Mouse (Mus musculus): ENCODE results near the gene Mvd. TPM values are rescaled to one million over a fixed set of nuclear protein-coding genes. Genes with fewer than 3 reads are reported as not detected.

The Mvd gene
- polyA plus RNA-seq, 2 experiments, result 17.2 to 21.6 TPM

DNA sequence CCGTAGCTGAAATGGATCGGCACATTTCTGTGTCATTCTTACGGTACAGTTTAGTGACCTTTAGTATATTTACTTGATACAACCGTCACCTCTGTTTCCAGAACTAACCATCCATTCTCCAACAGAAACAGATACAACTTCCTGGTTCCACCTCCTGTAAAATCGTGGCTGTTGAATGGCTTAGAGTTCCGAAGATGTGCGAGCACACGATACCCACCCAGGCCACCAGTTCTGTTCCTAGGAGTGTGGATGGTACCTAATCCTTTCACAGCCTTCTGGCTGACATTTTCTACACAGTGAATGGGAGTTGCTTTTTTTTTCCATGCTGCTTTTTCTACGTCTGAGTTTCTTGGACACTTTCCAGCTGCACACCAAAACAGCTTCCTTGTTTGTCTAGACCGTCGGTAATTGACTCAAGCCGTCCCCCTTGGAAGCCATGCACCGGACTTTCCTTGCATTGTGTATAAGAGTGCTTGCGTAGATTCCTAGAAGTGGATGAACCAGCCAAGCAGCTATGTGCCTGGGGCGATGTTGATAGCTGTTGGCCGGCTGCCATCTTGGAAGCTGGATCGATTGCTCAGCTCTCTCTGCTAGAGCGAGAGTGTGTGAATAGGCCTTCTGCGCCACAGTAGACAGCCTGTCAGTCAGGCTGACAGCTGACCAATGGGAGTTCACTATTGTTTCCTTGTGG, 981 bp upstream of the Mvd start:
- H3K4me2 ChIP-seq (ENCODE audit: low read depth), result peak overlapping the region; percentile 86
- no peak for TF ChIP-seq EP300 (IDR thresholded peaks at IDR 0.05; ENCODE audit: low read depth)
- no peak for TF ChIP-seq CTCF (IDR thresholded peaks at IDR 0.05; ENCODE audit: low read depth)
- H3K9me3 ChIP-seq (ENCODE audit: control insufficient read depth, low read length), result no peaks in the 10 kb centered on the region
- H3K27ac ChIP-seq, result peak overlapping the region; percentile 21
- no peaks in the 10 kb centered on the region for H3K27me3 ChIP-seq (ENCODE audit: control insufficient read depth, insufficient read depth, low read length)
- ATAC-seq (ENCODE audit: insufficient read depth) (peak; percentile 12; the same call in 1 of the 2 replicates), DNase-seq (ENCODE audit: low read depth in 3 of 3, low spot score in 3 of 3) (peak; percentile 57 to 60 (median 58))
- H3K9ac ChIP-seq (replicated peaks), result peak overlapping the region; percentile 65
- WGBS (ENCODE audit: insufficient replicate concordance), result 10% methylated on average over 19 of the region's 19 CpGs
- peaks cover 4 to 10% of the 10 kb centered on the region in 2 experiments; a peak in 3 of 4 replicates for H3K4me1 ChIP-seq (replicated peaks; ENCODE audit: control insufficient read depth in 2 of 2, insufficient read depth in 2 of 2, low read length in 1 of 2)
- peak overlapping the region; percentile 66 to 70 for H3K4me3 ChIP-seq (ENCODE audit: insufficient read depth in 1 of 2, low read depth in 2 of 2, low read length in 2 of 2)
- no peaks in the 10 kb centered on the region for H3K36me3 ChIP-seq (replicated peaks; ENCODE audit: control insufficient read depth, insufficient read depth, low read depth)

- no peak for ATAC-seq (ENCODE audit: insufficient read depth)
- Histone ChIP-seq H3K4me2 (ENCODE audit: low read depth) (peak overlapping the region; percentile 86), H3K27ac (no peak overlapping the region), H3K27me3 (ENCODE audit: control insufficient read depth, insufficient read depth, low read length) (no peaks in the 10 kb centered on the region), H3K4me1 (replicated peaks; ENCODE audit: control insufficient read depth in 2 of 2, insufficient read depth in 2 of 2, low read length in 1 of 2) (peaks cover 4 to 14% of the 10 kb centered on the region in 2 experiments; a peak in 3 of 4 replicates), H3K4me3 (ENCODE audit: insufficient read depth in 1 of 2, low read depth in 2 of 2, low read length in 2 of 2) (peak overlapping the region; percentile 70 to 76), H3K9me3 (ENCODE audit: control insufficient read depth, low read length) (no peaks in the 10 kb centered on the region), H3K36me3 (replicated peaks; ENCODE audit: control insufficient read depth, insufficient read depth, low read depth) (no peaks in the 10 kb centered on the region), H3K9ac (replicated peaks) (peak overlapping the region; percentile 56)
- TF ChIP-seq CTCF (IDR thresholded peaks at IDR 0.05; ENCODE audit: low read depth), result no peak
- TF ChIP-seq EP300 (IDR thresholded peaks at IDR 0.05; ENCODE audit: low read depth), result no peak
- WGBS (ENCODE audit: insufficient replicate concordance), result 3% methylated on average over 12 of the region's 12 CpGs
- DNase-seq (ENCODE audit: low read depth in 3 of 3, low spot score in 3 of 3), result no peak
Observed at GRCm38 (mm10) chr8:122442781-122443180, 441 bp downstream of the Mvd start.

- Histone ChIP-seq H3K9ac (replicated peaks) (peak overlapping the region; percentile 56; the same call in 1 of the 2 replicates), H3K4me1 (replicated peaks; ENCODE audit: control insufficient read depth in 2 of 2, insufficient read depth in 2 of 2, low read length in 1 of 2) (peaks cover 4 to 14% of the 10 kb centered on the region in 2 experiments; a peak in 3 of 4 replicates), H3K36me3 (replicated peaks; ENCODE audit: control insufficient read depth, insufficient read depth, low read depth) (no peaks in the 10 kb centered on the region), H3K4me2 (ENCODE audit: low read depth) (peak overlapping the region; percentile 86), H3K4me3 (ENCODE audit: insufficient read depth in 1 of 2, low read depth in 2 of 2, low read length in 2 of 2) (peak overlapping the region; percentile 70 to 76), H3K27me3 (ENCODE audit: control insufficient read depth, insufficient read depth, low read length) (no peaks in the 10 kb centered on the region), H3K27ac (no peak overlapping the region), H3K9me3 (ENCODE audit: control insufficient read depth, low read length) (no peaks in the 10 kb centered on the region)
- DNase-seq (ENCODE audit: low read depth in 3 of 3, low spot score in 3 of 3) (no peak), ATAC-seq (ENCODE audit: insufficient read depth) (no peak)
- WGBS (ENCODE audit: insufficient replicate concordance), result 47% methylated on average over 7 of the region's 7 CpGs
- TF ChIP-seq CTCF (IDR thresholded peaks at IDR 0.05; ENCODE audit: low read depth), result no peak
- no peak for TF ChIP-seq EP300 (IDR thresholded peaks at IDR 0.05; ENCODE audit: low read depth)
Observed at GRCm38 (mm10) chr8:122442356-122442755, 866 bp downstream of the Mvd start.

- TF ChIP-seq EP300 (IDR thresholded peaks at IDR 0.05; ENCODE audit: low read depth) (no peak), CTCF (IDR thresholded peaks at IDR 0.05; ENCODE audit: low read depth) (no peak)
- DNase-seq (ENCODE audit: low read depth in 3 of 3, low spot score in 3 of 3) (no peak), ATAC-seq (ENCODE audit: insufficient read depth) (no peak)
- Histone ChIP-seq H3K4me1 (replicated peaks; ENCODE audit: control insufficient read depth in 2 of 2, insufficient read depth in 2 of 2, low read length in 1 of 2) (peaks cover 4 to 14% of the 10 kb centered on the region in 2 experiments; a peak in 3 of 4 replicates), H3K27me3 (ENCODE audit: control insufficient read depth, insufficient read depth, low read length) (no peaks in the 10 kb centered on the region), H3K4me2 (ENCODE audit: low read depth) (no peak overlapping the region), H3K9me3 (ENCODE audit: control insufficient read depth, low read length) (no peaks in the 10 kb centered on the region), H3K9ac (replicated peaks) (no peak overlapping the region), H3K27ac (no peak overlapping the region), H3K4me3 (ENCODE audit: insufficient read depth in 1 of 2, low read depth in 2 of 2, low read length in 2 of 2) (no peak overlapping the region), H3K36me3 (replicated peaks; ENCODE audit: control insufficient read depth, insufficient read depth, low read depth) (no peaks in the 10 kb centered on the region)
- 76% methylated on average over 1 of the region's 1 CpGs for WGBS (ENCODE audit: insufficient replicate concordance)
Observed at GRCm38 (mm10) chr8:122441326-122441725, 1.9 kb downstream of the Mvd start.

DNA sequence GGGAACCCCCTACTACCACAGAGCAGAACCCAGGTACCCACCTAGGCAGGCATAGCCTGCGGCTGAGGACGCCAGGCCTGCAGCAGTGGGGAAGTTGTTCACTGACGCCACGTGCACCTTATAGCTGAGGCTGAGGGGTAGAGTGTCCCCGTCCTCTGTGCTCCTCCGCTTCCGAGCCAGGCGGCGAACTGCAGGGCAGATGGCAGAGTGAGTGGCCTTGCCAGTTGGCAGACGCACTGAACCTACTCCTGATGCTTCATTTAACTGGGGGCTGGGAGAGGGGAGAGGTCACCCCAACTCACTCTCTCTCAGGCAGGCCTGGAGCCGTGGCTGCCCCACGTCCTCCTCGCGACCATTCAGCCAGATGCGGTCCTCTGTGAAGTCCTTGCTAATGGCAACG, 3.9 kb downstream of the Mvd start:
- no peak overlapping the region for H3K9ac ChIP-seq (replicated peaks)
- H3K4me2 ChIP-seq (ENCODE audit: low read depth), result no peak overlapping the region
- TF ChIP-seq CTCF (IDR thresholded peaks at IDR 0.05; ENCODE audit: low read depth) (no peak), EP300 (IDR thresholded peaks at IDR 0.05; ENCODE audit: low read depth) (no peak)
- WGBS (ENCODE audit: insufficient replicate concordance), result 90% methylated on average over 16 of the region's 16 CpGs
- H3K27me3 ChIP-seq (ENCODE audit: control insufficient read depth, insufficient read depth, low read length), result no peaks in the 10 kb centered on the region
- H3K9me3 ChIP-seq (ENCODE audit: control insufficient read depth, low read length), result no peaks in the 10 kb centered on the region
- H3K4me3 ChIP-seq (ENCODE audit: insufficient read depth in 1 of 2, low read depth in 2 of 2, low read length in 2 of 2), result no peak overlapping the region
- peaks cover 1 to 10% of the 10 kb centered on the region in 2 experiments; a peak in 3 of 4 replicates for H3K4me1 ChIP-seq (replicated peaks; ENCODE audit: control insufficient read depth in 2 of 2, insufficient read depth in 2 of 2, low read length in 1 of 2)
- H3K27ac ChIP-seq, result no peak overlapping the region
- H3K36me3 ChIP-seq (replicated peaks; ENCODE audit: control insufficient read depth, insufficient read depth, low read depth), result no peaks in the 10 kb centered on the region
- no peak for DNase-seq (ENCODE audit: low read depth in 3 of 3, low spot score in 3 of 3)
- no peak for ATAC-seq (ENCODE audit: insufficient read depth)
